Mouse (Mus musculus): ENCODE data around the gene Ablim1.

Ablim1 gene

DNA sequence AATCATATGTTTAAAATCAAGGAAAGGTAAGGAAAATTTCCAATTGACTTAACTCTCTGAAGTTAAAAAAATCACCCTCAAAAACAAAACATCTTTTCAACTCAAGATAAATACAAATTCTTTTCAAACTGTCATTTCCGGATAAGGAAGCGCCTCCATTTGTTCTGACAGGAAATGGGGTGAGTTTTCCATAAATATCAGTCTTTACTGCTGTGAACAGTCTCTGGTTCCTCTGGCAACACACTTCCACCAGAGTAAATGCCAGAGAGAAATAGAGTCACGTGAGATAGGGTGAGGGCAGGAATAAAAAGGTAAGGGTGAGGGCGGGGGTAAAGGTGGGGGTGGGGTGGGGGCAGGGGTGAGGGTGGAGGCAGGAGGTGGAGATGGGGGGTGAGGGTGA lies 189.8 kb downstream of the Ablim1 start:
- DNase-seq (ENCODE audit: low read depth) = no peak

DNA sequence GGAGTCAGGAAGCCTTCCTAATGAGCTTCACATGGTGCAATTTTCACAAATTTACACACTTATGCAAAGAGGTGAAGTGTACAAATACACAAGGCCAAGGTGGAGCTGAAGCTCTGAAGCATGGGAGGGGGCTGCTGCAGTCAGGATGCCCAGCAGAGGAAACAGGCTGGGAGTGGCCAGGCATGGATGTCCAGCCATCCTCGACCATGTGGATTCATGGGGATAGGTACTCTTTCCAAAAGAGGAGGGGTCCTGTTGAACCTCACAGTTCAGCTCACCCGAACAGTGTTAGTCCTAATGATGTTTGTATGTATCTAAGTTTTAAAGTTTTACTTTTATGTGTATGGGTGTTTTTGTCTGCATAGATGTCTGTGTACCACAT lies 190.6 kb downstream of the Ablim1 start:
- no peak for DNase-seq (ENCODE audit: low read depth)

GRCm38 (mm10) chr19:57123503-57124137 lies 191.1 kb downstream of the Ablim1 start:
- DNase-seq (ENCODE audit: low read depth) = no peak

GRCm38 (mm10) chr19:57122261-57122660 lies 192.5 kb downstream of the Ablim1 start:
- DNase-seq (ENCODE audit: low read depth) = no peak

DNA sequence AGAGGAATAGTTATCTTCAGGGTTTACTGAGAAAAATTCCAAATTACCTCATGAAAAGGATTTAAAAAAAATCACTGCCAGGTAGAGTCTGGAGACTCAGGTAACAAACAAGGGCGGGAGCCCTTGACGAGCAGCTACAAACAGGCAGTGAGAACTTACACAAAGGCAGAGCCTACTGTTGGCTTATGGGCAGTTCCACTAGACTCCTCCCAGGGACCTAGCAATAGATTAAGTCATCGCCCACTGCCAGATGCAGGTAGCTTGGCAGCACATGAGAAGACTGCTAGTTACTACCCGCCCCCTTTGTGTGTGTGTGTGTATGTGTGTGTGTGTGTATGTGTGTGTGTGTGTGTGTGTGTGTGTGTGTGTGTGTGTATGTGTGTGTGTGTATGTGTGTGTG lies 193.7 kb downstream of the Ablim1 start:
- DNase-seq (ENCODE audit: low read depth) = no peak

DNA sequence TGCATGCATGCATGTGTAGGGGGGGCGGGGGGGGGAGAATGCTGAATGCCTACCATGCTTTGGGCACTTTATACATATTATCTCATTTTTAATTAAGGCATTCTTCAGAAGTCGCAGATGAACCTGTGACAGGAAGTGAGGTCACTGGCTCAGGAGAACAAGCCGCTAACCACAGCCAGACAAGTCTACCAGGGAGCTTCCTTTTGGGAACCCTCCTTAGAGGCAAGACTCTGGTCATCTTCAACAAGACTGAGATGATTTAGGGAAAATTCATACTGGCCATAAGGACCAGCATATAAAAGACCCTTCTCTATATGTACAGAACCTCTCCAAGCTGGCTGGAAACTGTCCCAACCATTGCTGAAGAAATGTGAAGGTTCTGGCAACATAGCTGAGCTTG lies 195.1 kb downstream of the Ablim1 start:
- no peak for DNase-seq (ENCODE audit: low read depth)

- DNase-seq (ENCODE audit: low read depth) = no peak
Measured at GRCm38 (mm10) chr19:57118785-57119565, 195.7 kb downstream of the Ablim1 start.

GRCm38 (mm10) chr19:57117751-57118150 lies 197.0 kb downstream of the Ablim1 start:
- no peak for DNase-seq (ENCODE audit: low read depth)

DNA sequence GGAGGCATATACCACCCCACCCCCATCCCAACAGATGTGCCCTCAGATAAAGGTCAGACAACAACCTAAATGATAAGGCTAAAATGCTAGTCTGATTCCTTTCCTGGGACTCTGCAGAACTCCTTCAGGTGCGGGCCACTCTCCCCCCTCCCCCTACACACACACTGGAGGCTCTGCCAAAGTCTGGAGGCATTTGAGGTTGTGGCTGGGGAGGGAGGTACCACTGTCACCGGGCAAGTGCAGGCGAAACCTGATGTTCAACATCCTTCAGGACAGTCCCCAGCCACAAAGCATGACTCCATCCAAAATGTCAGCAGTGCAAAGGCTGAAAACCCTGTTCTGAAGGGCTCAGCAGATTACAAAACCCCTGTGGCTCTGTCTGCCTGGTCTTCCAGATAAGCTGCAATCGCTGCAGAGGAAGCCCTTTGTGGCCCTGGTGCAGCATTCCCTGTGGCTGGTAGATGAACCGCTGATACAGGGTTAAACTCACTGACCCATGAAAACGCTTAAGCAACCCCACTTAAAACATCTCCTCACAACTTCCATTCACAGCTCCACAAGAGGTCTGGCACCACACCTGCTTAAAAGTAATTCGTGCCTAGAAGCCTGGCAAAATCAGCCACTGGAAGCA lies 197.7 kb downstream of the Ablim1 start:
- no peak for DNase-seq (ENCODE audit: low read depth)

DNA sequence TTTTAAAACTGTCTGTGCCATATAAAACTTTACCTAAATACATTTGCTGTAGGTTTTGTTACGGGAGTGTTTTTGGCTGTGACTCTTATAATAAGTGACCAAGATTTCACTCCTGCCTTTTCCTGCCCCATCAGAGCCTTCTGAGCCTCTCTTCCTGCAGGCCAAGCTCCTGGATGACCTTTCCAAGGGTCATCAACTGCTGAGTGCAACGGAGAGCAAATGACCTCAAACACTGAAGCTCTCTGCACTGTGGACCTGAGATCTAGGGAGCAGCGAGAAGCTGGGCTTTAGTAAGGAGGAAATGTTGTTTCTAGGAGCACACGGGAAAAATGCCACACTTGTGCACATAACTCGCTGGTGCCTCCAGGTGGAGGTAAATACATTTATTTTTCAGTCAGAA lies 199.0 kb downstream of the Ablim1 start:
- DNase-seq (ENCODE audit: low read depth) = no peak

GRCm38 (mm10) chr19:57114951-57115350 lies 199.8 kb downstream of the Ablim1 start:
- DNase-seq (ENCODE audit: low read depth) = no peak

GRCm38 (mm10) chr19:57113975-57114374 lies 200.7 kb downstream of the Ablim1 start:
- DNase-seq (ENCODE audit: low read depth) = no peak

DNA sequence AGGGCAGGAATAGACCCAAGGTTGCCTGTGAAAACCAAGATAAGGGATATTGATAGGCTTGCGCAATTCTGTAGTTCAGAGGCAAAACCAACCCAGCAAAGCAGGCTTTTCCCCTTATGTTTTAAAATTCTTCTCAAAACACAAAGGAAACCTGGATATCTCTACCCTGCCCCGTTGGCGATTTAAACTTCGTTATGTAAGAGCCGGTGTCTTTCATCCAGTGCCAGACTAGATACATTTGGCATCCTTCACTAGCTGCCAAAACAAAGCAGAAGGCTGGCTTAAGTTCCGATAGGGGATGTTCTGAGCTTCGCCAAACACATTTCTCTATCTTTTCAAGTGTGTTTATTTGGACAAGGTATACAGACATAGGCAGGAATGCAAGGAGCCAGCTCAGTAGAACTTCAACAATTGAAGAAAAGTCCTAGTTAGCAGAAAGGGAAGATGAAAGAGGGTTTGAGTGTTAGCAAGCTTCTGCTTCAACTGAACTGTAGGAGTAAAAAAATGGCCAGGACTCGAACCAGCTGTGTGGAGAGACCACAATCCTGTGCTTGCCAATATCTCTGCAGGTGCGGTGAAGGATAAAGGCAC lies 201.8 kb downstream of the Ablim1 start:
- no peak for DNase-seq (ENCODE audit: low read depth)

- DNase-seq (ENCODE audit: low read depth) = no peak
Measured at GRCm38 (mm10) chr19:57112231-57112815, 202.4 kb downstream of the Ablim1 start.

- no peak for DNase-seq (ENCODE audit: low read depth)
Measured at GRCm38 (mm10) chr19:57111301-57111700, 203.4 kb downstream of the Ablim1 start.

DNA sequence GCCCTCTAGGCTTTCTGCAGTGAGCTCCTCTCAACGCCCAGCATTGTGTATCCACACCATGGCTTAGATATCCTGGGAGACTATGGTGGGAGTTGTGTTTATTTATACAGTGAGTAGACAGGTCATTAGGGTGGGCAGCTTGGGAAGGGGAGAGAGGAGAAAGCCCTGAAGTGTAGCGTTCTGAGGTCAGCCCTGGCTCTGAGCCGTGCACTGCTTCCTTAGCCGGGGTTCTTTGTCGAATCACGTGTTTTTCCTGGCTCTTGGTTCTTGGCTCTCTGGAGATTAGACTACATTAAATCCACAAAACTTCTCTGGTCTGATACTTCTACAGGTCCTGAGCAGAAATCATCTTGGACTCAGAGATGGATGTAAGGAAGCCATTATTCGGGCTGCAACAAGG lies 205.1 kb downstream of the Ablim1 start:
- no peak for DNase-seq (ENCODE audit: low read depth)

DNA sequence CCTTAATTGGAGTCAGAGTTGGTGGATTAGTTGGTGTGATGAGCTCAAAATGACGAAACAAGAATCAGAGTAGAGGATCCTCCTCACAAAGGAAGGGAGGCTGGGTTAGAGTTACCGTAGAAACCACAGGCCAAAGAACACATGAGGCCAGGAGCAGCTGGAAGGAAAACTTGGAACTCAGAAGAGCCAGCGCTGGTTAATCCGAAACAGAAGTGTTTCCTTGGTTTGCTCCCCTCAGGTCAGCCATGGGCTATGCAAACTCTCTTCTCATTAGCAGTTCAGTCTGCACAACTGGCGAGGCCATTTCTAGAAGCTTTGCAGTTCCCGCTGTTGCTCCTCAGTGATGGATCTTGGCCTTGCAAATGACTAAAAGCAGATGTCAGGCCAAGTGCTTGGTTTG lies 208.2 kb downstream of the Ablim1 start:
- no peak for DNase-seq (ENCODE audit: low read depth)

DNA sequence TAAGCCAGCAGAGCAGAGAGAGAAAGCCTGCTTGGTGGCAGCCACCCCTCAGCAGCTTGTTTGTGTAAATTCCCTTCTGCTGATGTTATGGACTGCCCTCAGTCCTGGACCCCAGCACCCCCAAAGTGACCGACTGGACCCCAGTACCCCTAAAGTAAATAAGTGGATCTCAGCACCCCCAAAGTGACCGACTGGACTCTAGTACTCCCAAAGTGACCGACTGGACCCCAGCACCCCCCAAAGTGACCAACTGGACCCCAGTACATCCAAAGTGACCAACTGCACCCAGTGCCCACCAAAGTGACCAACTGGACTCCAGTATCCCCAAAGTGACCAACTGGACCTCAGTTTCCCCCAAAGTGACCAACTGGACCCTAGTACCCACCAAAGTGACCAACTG lies 208.7 kb downstream of the Ablim1 start:
- no peak for DNase-seq (ENCODE audit: low read depth)

- DNase-seq (ENCODE audit: low read depth) = no peak
Measured at GRCm38 (mm10) chr19:57105156-57105555, 209.6 kb downstream of the Ablim1 start.

DNA sequence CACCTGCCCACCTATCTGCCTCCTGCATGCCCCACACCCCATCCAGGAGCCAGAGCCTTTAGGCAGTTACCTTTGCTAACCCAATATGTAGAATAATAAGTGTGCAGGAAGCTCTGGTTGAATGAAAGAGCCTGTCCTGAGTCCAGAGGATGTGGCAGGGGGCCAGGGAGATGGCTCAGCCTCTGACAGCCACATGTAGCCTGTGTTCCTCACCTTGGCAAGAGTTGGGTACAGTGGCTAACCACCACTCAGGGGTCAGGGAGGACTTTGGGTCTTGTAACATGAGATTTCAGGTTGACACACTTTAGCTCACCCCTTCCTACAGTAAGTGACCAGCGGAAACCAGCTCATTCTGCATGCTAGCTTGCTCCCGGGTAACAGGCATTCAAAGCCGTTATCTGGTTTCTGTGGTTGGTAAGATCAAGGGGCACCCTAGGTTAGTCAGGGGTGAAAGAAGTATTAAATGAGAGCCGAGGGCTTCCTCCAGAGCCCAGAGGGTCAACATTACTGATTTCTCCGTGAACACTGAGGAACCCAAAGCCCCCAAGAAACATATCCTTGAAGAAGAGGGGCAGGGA lies 210.5 kb downstream of the Ablim1 start:
- no peak for DNase-seq (ENCODE audit: low read depth)

GRCm38 (mm10) chr19:57103360-57103958 lies 211.3 kb downstream of the Ablim1 start:
- DNase-seq (ENCODE audit: low read depth) = no peak

- DNase-seq (ENCODE audit: low read depth) = no peak
Measured at GRCm38 (mm10) chr19:57101986-57102385, 212.7 kb downstream of the Ablim1 start.

All from c-Kit-positive CD71-negative TER-119-negative erythroid progenitor cells, embryonic 14.5 days (primary cell).